Mouse (Mus musculus) stomach, postnatal 0 days (tissue): ENCODE data around the gene Rpl7a.

Source experiments
- CTCF ChIP-seq: IDR thresholded peaks from 2 replicates; pipeline ENCODE4 v1.5.1; 2016; ENCODE audit warnings: antibody characterized with exemption, low read depth, mild to moderate bottlenecking, moderate library complexity
- EP300 ChIP-seq: optimal IDR thresholded peaks from 2 replicates; pipeline ENCODE3; 2016; ENCODE audit warnings: antibody characterized with exemption

- TF ChIP-seq EP300 (no peak), CTCF (no peak)
Measured at GRCm38 (mm10) chr2:26927745-26928476, 17.3 kb downstream of the Rpl7a start.
